Mouse (Mus musculus): ENCODE data around the gene Sh2b1.
"Not testable (repeated sequence)": the region's sequence is repeated elsewhere in the genome, so short reads cannot be mapped to it uniquely, and the experiment has no call there.

The Sh2b1 gene

DNA sequence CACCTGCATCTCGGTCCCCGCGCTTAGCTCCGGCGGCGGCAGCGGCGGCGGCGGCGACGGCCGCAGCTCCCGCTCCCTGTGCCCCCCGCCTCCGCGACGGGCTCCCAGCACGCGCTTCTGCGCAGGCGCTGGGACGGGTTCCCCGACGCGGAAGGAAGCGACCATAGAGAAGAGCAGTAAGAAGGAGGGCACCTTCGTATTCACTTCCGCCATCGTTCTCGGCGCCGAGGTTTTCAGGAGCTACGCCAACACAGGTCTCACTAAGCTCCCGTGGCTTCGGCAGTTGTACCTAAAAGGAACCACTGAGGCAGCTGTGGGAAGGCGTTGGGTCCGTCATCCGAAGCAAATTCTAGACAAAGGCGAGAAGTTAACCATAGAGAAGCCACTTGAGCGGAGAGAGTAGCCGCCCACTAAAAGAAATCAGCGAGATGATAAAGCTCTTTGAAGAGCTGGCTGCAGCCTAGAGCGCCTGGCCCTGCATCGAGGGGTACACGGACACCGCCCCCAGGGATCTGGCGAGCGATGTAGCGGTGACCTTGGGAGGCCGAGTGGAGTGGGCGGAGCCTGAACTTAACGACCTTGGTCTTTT, at the start of gene Sh2b1:
TSS of gene Sh2b1 (minus strand) at position 432 of the 589 bp plus-strand sequence.
- peak; percentile 75 for DNase-seq (ENCODE audit: low spot score)

DNA sequence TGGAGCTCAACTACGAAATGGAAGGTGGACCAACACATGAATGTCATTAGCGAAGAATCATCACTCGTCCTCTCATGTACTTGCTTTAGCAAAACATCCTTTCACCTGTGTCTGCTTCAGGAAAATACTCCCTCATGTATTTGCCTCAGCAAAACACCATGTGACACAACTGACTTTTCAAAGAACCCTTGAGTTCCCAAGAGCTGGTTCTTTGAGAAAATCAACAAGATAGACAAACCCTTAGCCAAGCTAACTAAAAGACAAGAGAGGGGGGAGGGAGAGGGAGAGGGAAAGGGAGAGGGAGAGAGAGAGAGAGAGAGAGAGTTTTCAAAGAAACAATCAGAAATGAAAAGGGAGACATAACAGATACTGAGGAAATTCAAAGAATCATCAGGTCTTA, 48.1 kb upstream of the Sh2b1 start:
- no peak for DNase-seq (ENCODE audit: low spot score)

DNA sequence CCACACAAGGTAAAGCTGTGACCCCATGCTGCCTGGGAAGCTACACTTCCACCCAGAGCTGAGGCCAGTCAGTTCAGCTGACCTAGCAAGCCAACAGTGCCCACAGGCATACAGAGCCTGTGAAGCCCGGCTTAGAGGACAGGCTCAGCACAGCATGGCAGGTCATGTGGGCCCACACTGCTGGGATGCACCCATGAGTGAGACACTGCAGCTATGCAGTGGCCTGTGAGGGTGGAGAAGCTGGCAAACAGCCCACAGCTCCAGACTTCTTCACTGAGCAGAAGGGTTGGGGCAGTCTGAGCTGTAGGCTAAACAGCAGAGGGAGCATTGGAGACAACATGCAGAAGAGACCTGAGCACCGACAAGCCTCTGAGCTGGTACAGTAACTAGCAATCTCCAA, 44.3 kb upstream of the Sh2b1 start:
- no peak for DNase-seq (ENCODE audit: low spot score)

DNA sequence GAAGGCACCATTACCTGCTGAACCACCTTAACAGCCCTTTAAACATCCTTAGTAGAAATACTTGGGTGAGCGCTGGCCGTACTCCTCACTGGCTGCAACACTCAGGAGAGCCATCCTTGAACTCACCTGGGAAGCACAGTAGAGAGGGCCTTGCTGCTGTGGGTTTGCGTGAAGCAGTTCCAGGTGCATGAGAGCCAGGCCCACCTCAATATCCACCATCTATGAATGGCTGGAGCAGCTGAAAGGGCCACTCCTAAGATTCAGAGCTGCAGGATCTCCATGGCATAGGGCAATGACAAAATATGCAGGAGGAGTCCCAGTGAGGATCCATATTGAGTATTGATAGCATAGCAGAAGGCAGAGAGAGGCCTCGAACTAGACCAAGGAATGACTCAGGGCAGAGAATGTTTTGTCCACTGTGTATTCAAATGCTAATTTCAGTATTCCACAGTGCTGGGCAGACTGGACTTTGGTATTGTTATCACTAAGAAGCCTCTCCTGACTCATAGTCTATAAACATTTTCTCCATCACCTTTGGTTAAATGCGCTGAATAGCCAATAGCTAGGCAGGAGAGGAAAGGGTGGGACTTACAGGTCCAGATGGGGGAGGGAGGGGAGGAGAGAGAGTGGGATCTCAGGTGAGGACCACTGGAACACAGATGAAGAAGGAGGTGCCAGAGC, 43.2 kb upstream of the Sh2b1 start:
- DNase-seq (ENCODE audit: low spot score), result no peak

DNA sequence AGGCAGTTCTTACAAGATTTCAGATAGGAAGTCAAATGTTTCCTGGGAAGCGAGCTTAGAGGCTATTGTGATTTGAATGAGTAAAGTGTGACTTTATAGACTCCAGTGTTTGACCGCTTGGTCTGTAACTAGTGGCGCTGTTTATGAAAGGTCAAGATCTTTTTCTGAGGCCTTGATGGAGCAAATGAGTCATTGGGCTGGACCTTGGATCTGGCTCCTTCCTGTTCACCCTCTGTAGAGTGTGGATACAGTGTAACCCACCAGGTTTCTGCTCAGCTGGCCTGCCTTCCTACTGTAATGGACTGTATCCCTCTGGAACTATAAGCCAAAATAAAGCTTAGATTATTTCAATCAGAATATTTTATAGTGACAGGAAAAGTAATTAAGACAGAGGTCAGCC, 36.1 kb upstream of the Sh2b1 start:
- no peak for DNase-seq (ENCODE audit: low spot score)

DNA sequence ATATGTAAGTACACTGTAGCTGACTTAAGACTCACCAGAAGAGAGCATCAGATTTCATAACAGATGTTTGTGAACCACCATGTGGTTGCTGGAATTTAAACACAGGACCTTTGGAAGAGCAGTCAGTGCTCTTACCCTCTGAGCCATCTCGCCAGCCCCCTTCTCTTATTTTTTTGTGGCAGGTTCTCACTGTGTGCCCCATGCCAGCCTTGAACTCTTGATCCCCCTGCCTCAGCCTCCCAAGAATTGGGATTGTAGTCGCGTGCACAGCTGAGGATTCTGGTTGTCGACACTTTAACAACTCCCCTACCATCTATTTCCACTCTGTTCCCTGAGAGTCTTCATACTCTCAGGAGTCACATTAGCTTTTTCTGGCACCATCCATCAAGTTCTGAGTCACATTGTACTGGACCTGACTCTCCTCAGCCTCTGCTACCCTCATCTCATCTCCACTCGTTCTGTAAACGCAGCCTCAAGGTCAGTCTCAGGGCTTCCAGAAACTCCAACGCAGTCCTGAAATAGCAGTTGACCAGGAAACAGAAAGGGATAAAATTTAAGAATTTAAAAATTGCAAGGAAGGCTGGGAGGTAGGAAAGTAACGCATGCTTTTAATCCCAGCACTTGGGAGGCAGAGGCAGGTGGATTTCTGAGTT, 32.0 kb upstream of the Sh2b1 start:
- DNase-seq (ENCODE audit: low spot score), result no peak

DNA sequence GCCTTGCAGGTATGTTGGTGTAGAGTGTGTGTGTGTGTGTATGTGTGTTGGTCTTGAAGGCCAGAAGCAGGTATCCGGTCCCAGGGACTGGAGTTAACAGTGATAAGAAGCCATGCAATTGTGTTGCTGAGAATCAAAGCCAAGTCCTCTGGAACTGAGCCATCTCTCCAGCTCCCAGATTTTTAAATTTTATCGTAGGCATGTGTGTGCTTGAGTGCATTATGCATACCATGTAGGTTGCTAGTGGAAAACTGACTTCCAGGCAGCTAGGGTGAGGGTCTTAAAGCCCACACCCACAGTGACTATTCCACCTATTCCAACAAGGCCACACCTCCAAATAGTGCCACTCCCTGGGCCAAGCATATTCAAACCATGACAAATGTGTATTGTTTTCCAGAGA, 29.7 kb upstream of the Sh2b1 start:
- no peak for DNase-seq (ENCODE audit: low spot score)

DNA sequence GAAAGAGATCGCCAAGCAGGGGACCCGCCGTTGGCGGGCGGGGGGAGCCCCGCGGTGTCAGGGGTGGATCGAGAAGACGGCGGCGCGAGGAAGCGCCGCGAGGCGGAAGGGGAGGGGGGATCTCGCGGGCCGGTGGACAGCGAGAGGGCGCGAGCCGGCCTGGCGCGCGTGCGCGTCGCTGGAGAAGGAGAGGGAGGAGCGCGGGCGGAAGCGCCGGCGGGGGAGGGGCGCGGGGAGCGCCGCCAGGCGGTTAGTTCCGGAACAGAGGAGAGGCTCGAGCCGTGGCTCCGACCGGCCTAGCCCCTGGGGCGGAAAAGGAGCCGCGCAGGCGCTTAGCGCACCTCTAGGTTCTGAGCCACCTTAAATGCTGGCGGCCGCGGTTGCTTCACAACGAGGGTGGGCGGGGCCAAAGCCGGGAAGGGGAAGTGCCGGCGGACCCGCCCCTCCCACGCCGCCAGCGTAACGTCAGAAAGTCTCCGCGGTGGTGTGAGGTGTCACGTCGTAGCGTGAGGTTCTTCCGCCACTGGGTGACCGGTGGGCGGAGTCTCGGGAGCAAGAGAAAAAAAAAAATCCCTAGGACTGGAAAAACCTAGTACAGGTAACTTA, 28.2 kb upstream of the Sh2b1 start, which contains the start of gene Atxn2l:
TSS of gene Atxn2l (minus strand) at position 165 of the 606 bp plus-strand sequence.
- peak; percentile 97 for DNase-seq (ENCODE audit: low spot score)

DNA sequence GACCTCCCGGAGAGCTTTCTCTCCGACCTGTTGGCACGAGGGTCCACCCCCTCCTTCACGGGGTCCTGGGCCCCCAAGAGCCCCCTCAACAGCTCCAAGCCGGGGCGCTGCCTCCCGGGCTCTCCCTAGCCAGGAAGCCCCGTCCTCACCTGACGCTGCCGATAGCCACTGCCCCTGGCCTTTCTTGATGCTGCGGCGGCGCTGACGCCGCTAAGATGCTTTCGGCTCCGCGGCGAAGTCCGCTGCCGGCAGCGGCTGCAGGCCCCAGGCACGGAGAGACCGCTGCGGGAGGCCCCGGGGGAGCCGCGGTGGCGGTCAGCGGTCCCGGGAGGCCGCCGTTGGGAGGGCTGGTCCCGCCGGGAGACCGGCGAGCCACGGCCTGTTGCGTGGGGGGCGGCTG, 27.5 kb upstream of the Sh2b1 start:
- no peak for DNase-seq (ENCODE audit: low spot score)

DNA sequence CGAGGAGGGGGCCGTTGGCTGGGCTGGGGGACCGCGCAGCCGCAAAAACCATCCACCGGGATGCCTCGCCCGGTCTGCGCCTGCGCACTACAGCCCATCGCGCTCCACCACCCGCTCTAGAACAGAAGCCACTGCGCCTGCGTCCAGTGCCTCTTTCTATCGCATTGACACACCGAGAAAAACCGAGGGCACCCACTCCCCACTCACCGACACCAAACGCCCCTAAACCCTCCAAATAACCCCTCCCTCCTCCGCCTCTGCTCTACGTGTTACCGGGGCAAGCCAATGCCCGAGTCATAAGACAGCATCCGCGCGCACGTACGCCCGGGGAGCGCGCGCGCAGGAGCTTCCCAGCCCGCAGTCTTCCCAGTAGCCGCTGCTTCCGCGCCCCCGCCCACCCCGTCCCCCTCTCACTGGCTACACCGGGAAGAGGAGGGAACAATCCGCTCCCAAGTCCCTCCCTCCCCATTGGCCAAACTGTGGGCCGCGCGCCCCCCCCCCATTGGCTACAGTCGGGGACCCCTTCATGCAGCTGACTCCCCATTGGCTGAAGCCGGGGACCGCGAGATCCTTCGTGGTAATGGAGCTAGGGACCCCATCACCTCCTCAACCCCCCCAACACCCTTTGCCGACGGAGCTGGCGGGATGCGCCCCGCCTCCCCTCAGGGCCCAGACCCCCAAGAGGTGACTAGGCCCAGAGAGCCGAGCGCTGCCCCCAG, 27.0 kb upstream of the Sh2b1 start:
- peak; percentile 87 for DNase-seq (ENCODE audit: low spot score)

DNA sequence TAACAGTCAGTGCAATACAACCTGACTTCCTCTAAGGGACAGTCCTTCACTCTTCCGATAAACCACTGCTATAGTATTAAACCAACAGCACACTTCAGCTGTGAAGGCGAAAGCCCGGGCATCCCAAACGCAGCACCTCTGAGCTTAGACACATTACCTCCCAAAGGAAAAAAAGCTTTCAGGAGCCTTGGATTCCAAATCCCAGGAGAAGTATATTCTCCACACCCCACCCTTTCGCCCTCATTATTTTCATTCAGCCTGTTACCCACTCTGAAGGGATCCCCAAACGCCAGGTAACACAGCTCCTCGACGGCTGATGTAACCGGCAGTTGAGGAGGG, 26.4 kb upstream of the Sh2b1 start:
- no peak for DNase-seq (ENCODE audit: low spot score)

DNA sequence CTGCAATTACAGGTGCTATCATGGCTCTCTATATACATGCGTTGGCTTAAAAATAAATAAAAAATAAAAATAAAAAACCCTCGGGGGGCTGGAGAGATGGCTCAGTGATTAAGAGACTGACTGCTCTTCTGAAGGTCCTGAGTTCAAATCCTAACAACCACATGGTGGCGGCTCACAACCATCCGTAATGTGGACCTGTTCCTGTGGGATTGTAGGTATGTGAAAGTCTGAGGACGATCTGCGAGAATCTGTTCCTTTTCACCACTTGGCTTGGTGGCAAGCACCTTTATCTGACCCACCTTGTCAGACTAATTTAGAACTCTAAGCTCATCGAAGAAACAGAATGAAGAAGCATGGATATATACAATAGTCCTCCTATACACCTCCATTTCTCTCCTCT, 24.2 kb upstream of the Sh2b1 start:
- DNase-seq (ENCODE audit: low spot score), result no peak

DNA sequence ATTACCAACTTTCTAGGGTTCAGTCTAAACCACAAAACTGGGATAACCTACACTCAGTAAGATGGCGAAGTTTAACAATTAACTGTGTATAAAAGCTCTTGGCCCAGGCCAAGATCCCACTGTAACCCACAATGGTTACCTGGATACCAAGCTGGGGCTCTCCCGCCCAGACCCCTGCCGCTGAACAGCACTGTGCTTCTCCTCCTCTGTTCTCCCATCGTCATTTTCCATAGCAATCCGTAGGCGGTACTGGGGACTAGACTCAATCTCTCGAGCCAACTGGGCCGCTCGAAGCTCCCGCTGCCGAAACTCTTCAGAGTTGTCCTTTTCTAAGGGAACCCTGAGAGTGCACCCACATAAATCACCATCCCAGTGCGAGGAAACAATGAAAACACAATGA, 22.7 kb upstream of the Sh2b1 start:
- no peak for DNase-seq (ENCODE audit: low spot score)

DNA sequence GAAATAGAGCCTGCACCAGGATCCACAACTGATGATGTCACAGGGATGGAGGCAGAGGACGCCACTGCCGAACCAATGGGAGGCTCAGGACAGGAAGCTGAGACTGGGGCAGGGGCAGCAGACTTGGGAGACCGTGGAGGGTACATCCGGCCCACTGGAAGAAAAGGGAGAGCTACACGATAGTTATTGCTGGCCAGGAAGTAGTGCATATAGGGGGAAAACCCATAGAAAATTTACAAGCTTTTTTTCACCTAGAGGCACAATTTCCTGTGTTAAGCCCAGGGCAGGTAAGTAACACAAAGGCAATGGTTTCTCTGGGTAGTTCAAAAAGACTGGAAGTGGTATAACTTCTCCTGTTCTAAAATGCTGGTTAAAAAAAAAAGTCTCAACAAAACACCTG, 21.3 kb upstream of the Sh2b1 start:
- DNase-seq (ENCODE audit: low spot score), result no peak

DNA sequence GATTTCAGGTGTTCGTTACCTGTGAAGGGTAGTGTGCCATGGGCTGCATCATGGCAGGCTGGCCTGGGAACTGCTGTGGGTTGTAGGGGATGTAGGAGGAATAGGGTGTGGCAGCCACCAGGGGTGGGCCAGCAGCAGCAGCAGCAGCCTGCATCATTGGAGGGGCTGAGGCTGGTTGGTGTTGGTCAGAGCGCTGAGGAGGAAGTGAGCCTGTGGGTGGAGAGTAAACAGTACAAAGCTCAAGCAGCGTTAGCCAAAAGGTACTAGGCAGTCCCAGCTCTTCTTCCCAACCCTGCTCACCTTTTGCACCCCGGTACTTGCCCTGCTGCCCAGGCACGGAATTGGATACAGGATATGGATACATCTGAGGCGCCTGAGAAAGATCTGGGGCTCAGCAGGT, 18.9 kb upstream of the Sh2b1 start:
- DNase-seq (ENCODE audit: low spot score), result no peak

DNA sequence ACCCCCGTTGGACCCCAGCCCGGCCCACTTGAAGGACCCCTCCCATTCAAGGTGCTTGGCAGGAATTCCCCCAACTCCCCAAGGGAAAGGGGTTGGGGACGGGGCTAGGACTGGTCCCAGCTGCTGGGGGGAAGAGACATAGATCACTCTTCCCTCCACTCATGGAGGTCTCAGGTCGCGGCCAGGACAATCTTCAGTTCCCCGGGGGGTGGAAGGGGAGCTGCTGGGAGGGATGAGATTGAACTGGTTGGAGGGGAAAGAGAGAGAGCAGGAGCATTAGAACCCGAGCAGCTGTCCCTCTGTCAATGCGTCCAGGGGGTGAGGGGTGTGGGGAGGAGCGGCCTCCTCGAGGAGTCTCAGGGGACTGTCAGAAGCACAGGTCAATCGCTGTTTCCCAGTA, 16.7 kb upstream of the Sh2b1 start:
- no peak for DNase-seq (ENCODE audit: low spot score)

DNA sequence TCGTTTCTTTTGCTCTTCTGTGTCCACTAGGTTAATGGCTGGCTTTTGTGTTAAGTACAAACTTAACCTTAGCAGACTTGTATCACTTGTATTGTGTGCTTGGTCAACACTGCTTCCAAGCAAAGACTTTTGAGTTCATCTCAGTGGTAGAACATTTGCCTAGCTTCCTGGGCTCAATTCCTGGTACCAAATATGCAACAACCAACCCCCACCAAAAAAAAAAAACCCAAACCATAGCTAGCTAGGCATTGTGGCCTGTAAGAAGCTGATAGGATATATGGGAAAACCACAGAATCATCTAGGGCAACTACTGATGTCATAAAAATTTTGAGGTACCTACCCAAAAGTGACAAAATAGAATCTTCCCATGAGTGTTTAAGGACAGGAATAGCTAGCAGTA, 15.8 kb upstream of the Sh2b1 start:
- DNase-seq (ENCODE audit: low spot score), result no peak

DNA sequence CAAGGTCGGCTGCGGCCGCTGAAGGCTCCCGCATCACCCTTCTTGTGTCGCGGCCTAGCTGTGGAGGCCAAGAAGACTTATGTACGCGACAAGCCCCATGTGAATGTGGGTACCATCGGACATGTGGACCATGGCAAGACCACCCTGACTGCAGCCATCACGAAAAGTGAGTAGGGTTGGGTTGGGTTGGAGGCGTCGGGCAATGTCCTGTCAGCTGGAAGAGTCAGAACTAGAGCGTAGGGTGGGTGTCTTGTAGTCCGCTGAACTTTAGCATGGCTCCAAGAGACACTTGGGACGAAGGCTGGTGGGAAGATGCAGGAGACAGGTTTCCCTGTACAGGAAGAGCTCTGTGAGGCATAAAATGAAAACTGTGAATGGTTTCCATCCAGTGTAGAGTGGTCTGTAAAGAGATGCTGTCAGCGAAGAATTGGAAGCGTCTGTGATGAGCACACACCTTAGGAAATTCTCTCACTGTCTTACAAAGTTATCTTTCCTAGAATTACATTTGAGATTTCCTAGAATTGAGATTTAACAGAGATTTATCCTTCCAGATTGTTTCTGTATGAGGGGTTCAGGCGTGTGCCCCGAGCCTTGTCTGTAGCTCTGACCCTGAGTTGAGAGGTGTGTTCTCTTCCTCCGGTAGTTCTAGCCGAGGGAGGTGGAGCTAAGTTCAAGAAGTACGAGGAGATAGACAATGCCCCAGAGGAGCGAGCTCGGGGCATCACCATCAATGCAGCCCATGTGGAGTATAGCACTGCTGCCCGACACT, 12.6 kb upstream of the Sh2b1 start:
- DNase-seq (ENCODE audit: low spot score), result not testable (repeated sequence)

DNA sequence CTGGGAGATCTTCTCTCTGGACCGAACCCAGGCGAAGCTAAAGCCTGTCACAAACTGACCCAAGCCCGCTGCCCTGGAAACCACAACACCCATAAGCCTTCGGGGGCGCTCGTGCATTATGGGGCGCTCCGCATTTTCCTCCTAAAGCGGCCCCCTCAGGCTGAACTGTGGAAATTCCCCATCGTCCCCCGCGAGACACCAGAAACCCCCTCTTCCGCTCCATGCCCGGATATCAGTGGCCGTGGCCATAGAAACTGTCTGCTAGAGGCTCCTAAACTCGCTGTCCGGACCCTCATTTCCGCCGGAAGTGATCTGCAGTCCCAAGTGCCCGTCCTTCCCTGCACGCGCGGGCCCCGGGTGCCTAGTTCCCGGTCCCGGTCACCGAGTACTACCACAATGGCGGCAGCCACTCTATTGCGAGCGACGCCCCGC, 11.8 kb upstream of the Sh2b1 start, which contains the start of gene Tufm:
TSS of gene Tufm (plus strand) at position 310 of the 432 bp plus-strand sequence.
- DNase-seq (ENCODE audit: low spot score), result peak; percentile 73

DNA sequence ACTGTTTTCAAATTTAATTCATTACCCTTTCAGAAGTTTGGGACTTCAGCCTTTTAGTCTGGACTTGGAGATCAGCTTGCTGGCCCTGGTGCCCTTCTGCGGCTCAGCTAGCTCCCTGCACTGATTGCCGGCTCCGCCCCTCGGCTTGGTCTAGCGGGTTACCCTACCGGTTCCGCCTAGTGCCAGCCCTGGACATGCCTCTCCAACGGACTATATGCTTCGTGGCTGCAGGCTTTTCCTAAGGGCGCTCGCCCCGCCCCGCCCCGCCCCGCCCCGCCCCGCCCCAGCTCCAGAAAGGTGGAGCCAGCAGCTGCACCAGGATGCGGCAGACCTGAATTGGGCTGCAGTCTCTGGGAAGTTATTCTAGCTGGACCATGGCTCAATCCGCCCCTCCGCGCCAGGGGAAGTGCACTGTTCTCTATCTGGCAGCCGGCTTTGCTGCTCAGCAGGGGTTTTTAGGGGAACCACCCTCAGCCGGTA, 7.2 kb upstream of the Sh2b1 start:
- peak; percentile 47 for DNase-seq (ENCODE audit: low spot score)

DNA sequence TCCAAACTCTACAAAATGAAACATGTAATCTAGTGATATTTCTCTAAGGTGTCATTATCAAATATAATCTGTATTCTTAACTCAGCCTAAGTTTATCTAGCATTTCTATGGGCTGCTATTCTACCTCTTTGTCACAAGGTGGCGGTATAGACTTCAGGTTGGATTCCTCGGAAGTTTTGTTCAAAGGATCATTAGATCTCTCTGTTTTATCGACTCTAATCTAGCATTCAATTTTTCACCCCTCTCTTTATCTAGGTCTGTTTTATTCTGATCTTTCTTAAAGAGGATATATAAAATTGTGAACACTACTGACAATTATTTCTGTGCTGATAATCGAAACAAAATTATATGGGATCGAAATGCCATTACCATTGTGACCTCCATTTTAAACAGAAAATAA, 6.5 kb upstream of the Sh2b1 start:
- no peak for DNase-seq (ENCODE audit: low spot score)
